Mouse (Mus musculus): ENCODE results near the gene Cdk19. TPM values are rescaled to one million over a fixed set of nuclear protein-coding genes. Genes with fewer than 3 reads are reported as not detected.
"Not testable (repeated sequence)": the region's sequence is repeated elsewhere in the genome, so short reads cannot be mapped to it uniquely, and the experiment has no call there.

The Cdk19 gene
- polyA plus RNA-seq, 1 experiment = 10.7 TPM

DNA sequence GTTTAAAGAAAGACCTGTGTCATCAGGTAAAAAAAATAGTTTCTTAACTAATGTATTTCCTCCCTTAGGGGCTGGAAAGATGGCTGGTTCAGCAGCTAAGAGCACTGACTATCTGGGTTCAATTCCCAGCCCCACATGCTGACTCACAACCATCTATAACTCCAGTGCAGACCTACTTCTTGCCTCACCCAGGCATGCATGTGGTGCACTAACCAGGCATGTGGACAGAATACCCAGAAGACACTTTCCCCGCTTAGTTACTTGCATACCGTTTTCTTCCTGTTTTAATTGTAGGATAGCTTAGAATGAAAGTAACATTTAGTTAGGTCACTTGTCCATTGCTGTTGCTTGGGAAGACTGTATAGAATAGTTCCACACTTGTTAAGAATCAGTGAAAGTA is 72.0 kb downstream of the Cdk19 start:
- no peak for DNase-seq (ENCODE audit: low read depth in 1 of 2, low spot score in 2 of 2)
- TF ChIP-seq CTCF (IDR thresholded peaks at IDR 0.05; ENCODE audit: extremely low read depth, insufficient read depth, insufficient read length, insufficient replicate concordance) (no peak), POLR2A (IDR thresholded peaks at IDR 0.05; ENCODE audit: low read depth, low read length) (no peak)
- Histone ChIP-seq H3K27ac (ENCODE audit: insufficient read depth, low read length) (no peak overlapping the region), H3K27me3 (ENCODE audit: control insufficient read depth, insufficient read depth, low read length) (no peaks in the 10 kb centered on the region), H3K36me3 (ENCODE audit: control insufficient read depth, insufficient read depth, low read length) (no peaks in the 10 kb centered on the region), H3K4me1 (ENCODE audit: control insufficient read depth, insufficient read depth, insufficient read length) (no peaks in the 10 kb centered on the region), H3K4me3 (ENCODE audit: extremely low read depth, insufficient read depth, insufficient read length) (no peak overlapping the region)
- WGBS = 72% methylated on average over 2 of the region's 2 CpGs

DNA sequence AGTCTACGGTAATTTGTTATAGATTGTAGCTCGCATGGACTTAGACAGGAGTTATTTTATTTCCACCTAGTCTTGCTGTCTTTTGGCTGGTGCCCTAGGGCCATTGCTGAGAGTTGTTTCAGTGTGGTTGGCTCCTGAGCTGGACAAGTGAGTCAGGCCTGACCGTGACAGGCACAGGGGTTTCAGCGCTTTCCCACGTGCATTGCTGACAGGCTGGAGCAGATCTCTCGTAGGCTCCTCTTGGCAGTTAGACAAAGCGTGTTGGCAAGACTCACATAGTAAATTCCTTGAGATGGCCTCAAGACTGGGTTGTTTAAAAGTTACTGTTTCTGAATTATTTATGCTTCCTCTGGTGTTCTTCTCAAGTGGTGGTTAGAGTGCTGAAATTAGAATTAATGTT is 77.6 kb downstream of the Cdk19 start:
- WGBS = 79% methylated on average over 7 of the region's 7 CpGs
- Histone ChIP-seq H3K4me1 (ENCODE audit: control insufficient read depth, insufficient read depth, insufficient read length) (peaks cover 15% of the 10 kb centered on the region; the same call in 1 of the 2 replicates), H3K27me3 (ENCODE audit: control insufficient read depth, insufficient read depth, low read length) (no peaks in the 10 kb centered on the region), H3K4me3 (ENCODE audit: extremely low read depth, insufficient read depth, insufficient read length) (no peak overlapping the region), H3K36me3 (ENCODE audit: control insufficient read depth, insufficient read depth, low read length) (no peaks in the 10 kb centered on the region), H3K27ac (ENCODE audit: insufficient read depth, low read length) (no peak overlapping the region)
- TF ChIP-seq POLR2A (IDR thresholded peaks at IDR 0.05; ENCODE audit: low read depth, low read length) = no peak
- TF ChIP-seq CTCF (IDR thresholded peaks at IDR 0.05; ENCODE audit: extremely low read depth, insufficient read depth, insufficient read length, insufficient replicate concordance) = no peak
- no peak for DNase-seq (ENCODE audit: low read depth in 1 of 2, low spot score in 2 of 2)

DNA sequence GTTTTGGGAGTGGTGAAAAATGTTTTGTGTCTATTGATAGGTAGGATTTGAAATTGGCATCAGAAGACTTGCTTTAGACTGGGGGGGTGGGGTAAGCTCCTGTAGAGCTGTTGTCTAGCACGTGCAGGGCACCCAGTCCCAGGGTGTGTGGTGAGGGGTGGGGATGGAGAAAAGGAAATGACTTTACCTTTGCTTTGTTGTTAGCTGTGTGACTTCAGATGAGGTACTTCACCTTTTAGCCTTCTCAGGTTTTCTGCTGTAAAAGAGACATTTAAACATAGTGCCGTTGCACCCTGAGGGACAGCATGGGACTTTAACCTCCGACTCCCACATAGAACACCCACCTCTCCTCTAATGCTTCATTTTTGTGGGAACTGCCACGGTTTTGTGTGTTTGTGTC is 80.5 kb downstream of the Cdk19 start:
- Histone ChIP-seq H3K36me3 (ENCODE audit: control insufficient read depth, insufficient read depth, low read length) (no peaks in the 10 kb centered on the region), H3K4me3 (ENCODE audit: extremely low read depth, insufficient read depth, insufficient read length) (no peak overlapping the region), H3K27ac (ENCODE audit: insufficient read depth, low read length) (peak overlapping the region; percentile 77), H3K4me1 (ENCODE audit: control insufficient read depth, insufficient read depth, insufficient read length) (peaks cover 17% of the 10 kb centered on the region; the same call in 1 of the 2 replicates), H3K27me3 (ENCODE audit: control insufficient read depth, insufficient read depth, low read length) (no peaks in the 10 kb centered on the region)
- WGBS = 36% methylated on average over 4 of the region's 4 CpGs
- peak; percentile 24 to 25 for DNase-seq (ENCODE audit: low read depth in 1 of 2, low spot score in 2 of 2)
- TF ChIP-seq POLR2A (IDR thresholded peaks at IDR 0.05; ENCODE audit: low read depth, low read length) = no peak
- no peak for TF ChIP-seq CTCF (IDR thresholded peaks at IDR 0.05; ENCODE audit: extremely low read depth, insufficient read depth, insufficient read length, insufficient replicate concordance)

DNA sequence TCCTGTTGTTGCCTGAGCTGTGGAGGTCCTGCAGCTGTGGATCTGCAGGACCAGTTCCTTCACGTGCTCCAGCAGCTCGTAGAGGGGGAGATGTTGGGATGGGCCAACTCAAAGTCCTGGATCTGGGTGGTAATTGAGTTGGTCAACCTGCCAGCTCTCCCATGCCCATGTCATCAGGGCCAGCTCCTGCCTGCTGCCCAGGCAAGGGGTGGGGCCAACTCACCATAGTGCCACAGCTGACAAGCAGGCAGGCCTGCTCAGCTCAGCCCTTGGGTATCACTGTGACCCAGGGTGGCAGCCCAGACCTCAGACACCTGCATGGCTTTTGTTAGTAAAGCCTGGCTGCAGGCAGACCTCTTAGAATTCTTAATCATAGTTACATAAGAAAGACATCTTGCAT is 81.3 kb downstream of the Cdk19 start:
- WGBS = 68% methylated on average over 2 of the region's 2 CpGs
- Histone ChIP-seq H3K36me3 (ENCODE audit: control insufficient read depth, insufficient read depth, low read length) (no peaks in the 10 kb centered on the region), H3K27me3 (ENCODE audit: control insufficient read depth, insufficient read depth, low read length) (no peaks in the 10 kb centered on the region), H3K4me3 (ENCODE audit: extremely low read depth, insufficient read depth, insufficient read length) (no peak overlapping the region), H3K4me1 (ENCODE audit: control insufficient read depth, insufficient read depth, insufficient read length) (peaks cover 17% of the 10 kb centered on the region; the same call in 1 of the 2 replicates), H3K27ac (ENCODE audit: insufficient read depth, low read length) (peak overlapping the region; percentile 68)
- DNase-seq (ENCODE audit: low read depth in 1 of 2, low spot score in 2 of 2) = no peak
- no peak for TF ChIP-seq CTCF (IDR thresholded peaks at IDR 0.05; ENCODE audit: extremely low read depth, insufficient read depth, insufficient read length, insufficient replicate concordance)
- no peak for TF ChIP-seq POLR2A (IDR thresholded peaks at IDR 0.05; ENCODE audit: low read depth, low read length)

DNA sequence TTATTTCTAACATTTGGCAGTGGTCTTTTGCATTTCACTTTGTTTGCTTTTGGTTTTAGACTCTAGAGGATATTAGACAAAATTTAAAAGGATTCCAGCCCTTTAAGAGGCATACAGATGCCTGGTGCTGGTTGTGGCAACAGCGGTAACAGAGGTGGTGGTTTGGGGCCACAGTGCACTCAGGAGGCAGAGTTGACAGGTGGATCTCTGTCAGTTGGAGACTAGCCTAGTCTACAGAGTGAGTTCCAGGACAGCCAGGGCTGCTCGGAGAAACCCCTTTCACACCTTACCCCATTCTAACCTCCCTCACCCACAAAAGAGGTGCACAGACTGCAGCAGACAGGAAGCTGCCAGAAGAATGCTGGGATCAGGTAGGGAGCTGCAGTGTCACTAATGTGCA is 82.4 kb downstream of the Cdk19 start:
- DNase-seq (ENCODE audit: low read depth in 1 of 2, low spot score in 2 of 2) = no peak
- Histone ChIP-seq H3K4me1 (ENCODE audit: control insufficient read depth, insufficient read depth, insufficient read length) (peaks cover 17% of the 10 kb centered on the region; the same call in 1 of the 2 replicates), H3K4me3 (ENCODE audit: extremely low read depth, insufficient read depth, insufficient read length) (no peak overlapping the region), H3K27ac (ENCODE audit: insufficient read depth, low read length) (no peak overlapping the region; the same call in 1 of the 2 replicates), H3K27me3 (ENCODE audit: control insufficient read depth, insufficient read depth, low read length) (no peaks in the 10 kb centered on the region), H3K36me3 (ENCODE audit: control insufficient read depth, insufficient read depth, low read length) (no peaks in the 10 kb centered on the region)
- 41% methylated on average over 2 of the region's 2 CpGs for WGBS
- TF ChIP-seq POLR2A (IDR thresholded peaks at IDR 0.05; ENCODE audit: low read depth, low read length) (no peak), CTCF (IDR thresholded peaks at IDR 0.05; ENCODE audit: extremely low read depth, insufficient read depth, insufficient read length, insufficient replicate concordance) (no peak)

DNA sequence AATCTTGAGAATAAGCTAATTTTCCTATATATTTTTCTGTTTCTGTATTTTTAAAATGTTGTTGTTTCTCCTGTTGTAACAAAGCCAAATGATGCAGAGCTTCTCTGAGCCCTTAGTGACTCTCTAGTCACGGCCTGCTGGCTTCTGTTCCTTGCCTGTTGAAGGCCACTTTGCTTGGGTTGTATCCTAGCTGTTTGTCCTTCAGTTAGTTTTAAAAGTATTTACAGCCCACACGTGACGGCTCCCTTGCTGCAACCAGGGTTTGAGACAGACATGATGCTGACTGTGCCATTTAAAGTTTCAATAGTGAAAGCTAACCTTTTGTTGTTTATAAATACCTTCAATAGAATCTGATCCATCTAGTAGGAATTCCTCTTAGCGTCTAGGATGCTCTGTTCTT is 83.3 kb downstream of the Cdk19 start:
- Histone ChIP-seq H3K27me3 (ENCODE audit: control insufficient read depth, insufficient read depth, low read length) (no peaks in the 10 kb centered on the region), H3K4me3 (ENCODE audit: extremely low read depth, insufficient read depth, insufficient read length) (no peak overlapping the region), H3K4me1 (ENCODE audit: control insufficient read depth, insufficient read depth, insufficient read length) (peaks cover 16% of the 10 kb centered on the region; the same call in 1 of the 2 replicates), H3K36me3 (ENCODE audit: control insufficient read depth, insufficient read depth, low read length) (no peaks in the 10 kb centered on the region), H3K27ac (ENCODE audit: insufficient read depth, low read length) (no peak overlapping the region)
- WGBS = 46% methylated on average over 4 of the region's 4 CpGs
- no peak for TF ChIP-seq CTCF (IDR thresholded peaks at IDR 0.05; ENCODE audit: extremely low read depth, insufficient read depth, insufficient read length, insufficient replicate concordance)
- TF ChIP-seq POLR2A (IDR thresholded peaks at IDR 0.05; ENCODE audit: low read depth, low read length) = no peak
- no peak for DNase-seq (ENCODE audit: low read depth in 1 of 2, low spot score in 2 of 2)

DNA sequence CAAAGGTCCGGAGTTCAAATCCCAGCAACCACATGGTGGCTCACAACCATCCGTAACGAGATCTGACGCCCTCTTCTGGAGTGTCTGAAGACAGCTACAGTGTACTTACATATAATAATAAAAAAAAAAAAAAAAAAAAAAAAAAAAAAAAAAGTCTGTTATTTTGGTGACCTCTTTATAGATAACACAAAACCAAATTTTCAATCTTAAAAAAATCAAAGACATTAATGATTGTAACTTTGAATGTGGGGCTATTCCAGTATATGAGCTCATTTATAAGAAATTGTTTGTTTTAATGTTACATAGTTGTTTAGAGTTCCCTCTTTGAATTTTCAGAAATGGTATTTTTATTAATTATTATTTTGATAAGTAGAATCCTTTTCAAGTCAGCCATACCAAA is 85.1 kb downstream of the Cdk19 start:
- 96% methylated on average over 4 of the region's 4 CpGs for WGBS
- not testable (repeated sequence) for DNase-seq (ENCODE audit: low read depth in 1 of 2, low spot score in 2 of 2); H3K27me3 ChIP-seq (ENCODE audit: control insufficient read depth, insufficient read depth, low read length); H3K27ac ChIP-seq (ENCODE audit: insufficient read depth, low read length); H3K4me1 ChIP-seq (ENCODE audit: control insufficient read depth, insufficient read depth, insufficient read length); H3K36me3 ChIP-seq (ENCODE audit: control insufficient read depth, insufficient read depth, low read length); H3K4me3 ChIP-seq (ENCODE audit: extremely low read depth, insufficient read depth, insufficient read length)

Measured in spleen, adult 2 months (tissue).